Mouse (Mus musculus) kidney, adult 2 months (tissue): ENCODE measurements at regions not wholly inside any gene's neighbourhood (a gene's known extent, or its start where the extent isn't known, plus 50 kb on each side); places are given as distances from the start of the nearest gene placed in this dataset.

Experiments
- DNase-seq: peaks from one replicate; pipeline ENCODE4 v3.0.0; 2021
- H3K27ac ChIP-seq: fragments of 200-500 bp; 2 replicates; pipeline ENCODE4 v1.5.1; 2012; ENCODE audit warnings: low read depth, low read length, control low read depth, inconsistent platforms; ENCODE audit not compliant: insufficient read depth
- H3K27me3 ChIP-seq: fragments of 200-500 bp; replicated peaks from 2 replicates; pipeline ENCODE4 v1.6.1; 2012; ENCODE audit warnings: mild to moderate bottlenecking, moderate library complexity, low read length, inconsistent platforms; ENCODE audit not compliant: control insufficient read depth, insufficient read depth
- H3K36me3 ChIP-seq: fragments of 200-500 bp; 2 replicates; pipeline ENCODE4 v1.6.1; 2012; ENCODE audit warnings: mild to moderate bottlenecking, moderate library complexity, low read length, inconsistent platforms; ENCODE audit not compliant: control insufficient read depth, insufficient read depth
- H3K4me1 ChIP-seq: fragments of 200-500 bp; 2 replicates; pipeline ENCODE4 v1.6.1; 2011; ENCODE audit warnings: low read length; ENCODE audit not compliant: control insufficient read depth, insufficient read depth
- H3K4me3 ChIP-seq: fragments of 200-500 bp; 2 replicates; pipeline ENCODE4 v1.5.1; 2011; ENCODE audit warnings: mild to moderate bottlenecking, low read depth, low read length, control low read depth; ENCODE audit not compliant: insufficient read depth
- CTCF ChIP-seq: fragments of 200-500 bp; conservative IDR thresholded peaks from 2 replicates; pipeline ENCODE4 v1.5.1; 2011; ENCODE audit warnings: low read depth, mild to moderate bottlenecking, control low read depth, low read length, moderate library complexity, mixed read lengths; ENCODE audit not compliant: insufficient read depth, insufficient read length
- POLR2A ChIP-seq: fragments of 200-500 bp; IDR thresholded peaks from one replicate; pipeline ENCODE4 v1.6.1; 2011; ENCODE audit warnings: low read depth, low read length, control low read depth
- WGBS: fragments of 180-500 bp; shearing (Covaris S2); methylation state at CpG from one replicate; pipeline ENCODE4 v1.1.7; 2018; 5-methylcytosine and 5-hydroxymethylcytosine counted together

DNA sequence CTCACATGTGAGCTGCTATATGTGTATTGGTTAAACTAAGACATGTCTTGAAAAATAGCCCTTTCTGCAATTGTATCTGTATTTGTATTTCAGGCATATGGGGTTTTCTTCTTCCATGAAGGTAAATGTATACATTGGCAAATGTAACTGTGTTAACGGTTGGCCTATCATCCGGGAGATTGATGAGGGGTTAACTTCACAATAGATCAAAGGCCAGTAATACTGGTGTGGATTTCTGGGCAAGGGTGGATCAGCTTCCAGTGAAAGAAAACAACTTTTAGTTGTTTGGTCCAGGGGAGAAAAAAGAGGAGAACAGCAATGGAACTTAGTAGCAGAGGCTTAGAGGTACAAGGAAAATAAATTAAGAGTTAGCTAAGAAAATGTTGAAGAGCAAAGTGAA, 945.9 kb downstream of the Slc22a22 start:
- no peak overlapping the region for H3K4me3 ChIP-seq
- no peaks in the 10 kb centered on the region for H3K36me3 ChIP-seq
- H3K27ac ChIP-seq: no peak overlapping the region
- WGBS: 14% methylated on average over 2 of the region's 2 CpGs
- no peak for TF ChIP-seq POLR2A
- TF ChIP-seq CTCF: no peak
- no peaks in the 10 kb centered on the region for H3K27me3 ChIP-seq
- H3K4me1 ChIP-seq: no peaks in the 10 kb centered on the region
- DNase-seq: no peak

DNA sequence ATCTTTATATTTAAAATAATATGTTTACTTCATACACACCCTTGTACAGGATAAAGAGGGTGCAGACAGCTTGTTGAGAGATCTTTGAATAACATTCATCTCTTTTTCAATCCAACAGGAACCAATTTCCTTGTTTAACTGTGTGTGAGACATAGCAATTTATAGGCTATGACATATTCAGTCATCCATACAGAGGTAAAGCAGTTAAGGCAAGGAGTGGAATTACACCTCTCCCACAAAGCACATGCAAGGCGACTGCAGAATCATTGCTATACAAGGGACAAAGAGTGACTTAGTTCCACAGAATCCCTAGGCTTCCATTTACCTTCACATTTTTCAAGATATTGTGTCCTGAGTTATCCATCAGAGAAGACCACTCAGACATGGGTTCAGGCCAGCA, 959.0 kb downstream of the Slc22a22 start:
- H3K27me3 ChIP-seq: no peaks in the 10 kb centered on the region
- H3K4me1 ChIP-seq: no peaks in the 10 kb centered on the region
- TF ChIP-seq CTCF (no peak), POLR2A (no peak)
- H3K4me3 ChIP-seq: no peak overlapping the region
- no peak for DNase-seq
- no peak overlapping the region for H3K27ac ChIP-seq
- H3K36me3 ChIP-seq: no peaks in the 10 kb centered on the region
- WGBS: 71% methylated on average over 1 of the region's 1 CpGs

DNA sequence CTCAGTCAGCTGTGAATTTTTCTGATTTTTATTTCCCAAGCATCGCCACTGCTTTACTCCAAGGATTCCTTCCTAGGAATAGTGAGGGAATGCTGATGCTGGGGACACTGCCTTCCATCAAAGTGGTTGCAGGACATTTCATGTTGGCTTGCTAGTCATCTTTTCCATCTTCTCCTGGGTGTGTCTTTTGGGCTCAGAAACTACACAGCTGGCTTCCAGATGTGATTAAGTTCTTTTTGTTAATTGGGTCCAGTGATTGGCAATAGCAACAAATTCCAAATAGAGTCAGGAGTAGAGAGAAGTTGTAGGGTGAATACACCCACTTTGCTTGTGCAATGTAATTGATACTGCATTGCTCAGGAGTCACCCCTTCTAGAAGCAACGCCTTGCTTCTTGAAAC, 961.3 kb downstream of the Slc22a22 start:
- WGBS: 63% methylated on average over 2 of the region's 2 CpGs
- no peaks in the 10 kb centered on the region for H3K4me1 ChIP-seq
- H3K27me3 ChIP-seq: no peaks in the 10 kb centered on the region
- no peak for DNase-seq
- no peaks in the 10 kb centered on the region for H3K36me3 ChIP-seq
- H3K4me3 ChIP-seq: no peak overlapping the region
- no peak for TF ChIP-seq CTCF
- TF ChIP-seq POLR2A: no peak
- no peak overlapping the region for H3K27ac ChIP-seq

DNA sequence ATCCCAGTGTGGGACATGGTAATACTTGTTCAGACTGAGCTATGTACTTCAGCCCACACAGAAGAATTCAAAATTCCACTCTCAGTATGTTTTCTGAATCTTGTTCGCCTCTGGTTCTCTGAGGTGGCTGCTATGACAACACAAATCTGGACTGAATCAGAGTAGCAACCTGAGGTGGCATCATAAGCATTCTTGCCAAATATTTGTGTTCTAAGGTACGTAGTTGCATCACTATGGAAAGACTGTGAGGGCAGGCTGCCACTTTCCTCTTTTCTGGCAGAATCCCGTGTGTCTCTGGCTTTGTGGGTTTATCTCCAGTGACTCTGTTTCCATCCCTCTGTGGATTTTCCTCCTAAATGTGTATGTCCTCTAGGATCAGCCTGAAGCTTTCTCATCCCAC, 978.7 kb downstream of the Slc22a22 start:
- H3K27me3 ChIP-seq: no peaks in the 10 kb centered on the region
- TF ChIP-seq CTCF (no peak), POLR2A (no peak)
- no peak overlapping the region for H3K4me3 ChIP-seq
- no peak for DNase-seq
- 78% methylated on average over 3 of the region's 3 CpGs for WGBS
- no peak overlapping the region for H3K27ac ChIP-seq
- H3K36me3 ChIP-seq: no peaks in the 10 kb centered on the region
- H3K4me1 ChIP-seq: no peaks in the 10 kb centered on the region

DNA sequence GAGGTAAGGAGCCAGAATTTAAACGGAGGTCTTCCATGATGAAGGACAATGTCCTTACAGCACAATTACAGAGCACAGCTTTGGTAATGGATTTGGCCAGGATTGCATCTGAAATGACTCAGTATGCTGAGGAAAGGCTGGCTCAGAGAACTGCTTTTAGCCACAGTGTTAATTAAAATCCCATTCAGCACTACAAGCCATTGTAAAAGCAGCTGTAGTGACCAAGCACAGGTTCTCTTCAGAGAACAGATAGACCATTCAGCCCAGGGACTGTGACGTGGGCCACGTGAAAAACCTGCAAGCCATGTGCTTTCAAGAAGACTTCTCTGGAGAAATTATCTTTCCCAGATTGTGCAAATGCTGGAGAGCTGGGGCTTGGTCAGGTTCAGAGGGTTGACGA, 979.7 kb downstream of the Slc22a22 start:
- 76% methylated on average over 4 of the region's 4 CpGs for WGBS
- Histone ChIP-seq H3K27ac (no peak overlapping the region), H3K27me3 (no peaks in the 10 kb centered on the region), H3K4me1 (no peaks in the 10 kb centered on the region), H3K36me3 (no peaks in the 10 kb centered on the region), H3K4me3 (no peak overlapping the region)
- no peak for DNase-seq
- TF ChIP-seq POLR2A: no peak
- TF ChIP-seq CTCF: no peak

DNA sequence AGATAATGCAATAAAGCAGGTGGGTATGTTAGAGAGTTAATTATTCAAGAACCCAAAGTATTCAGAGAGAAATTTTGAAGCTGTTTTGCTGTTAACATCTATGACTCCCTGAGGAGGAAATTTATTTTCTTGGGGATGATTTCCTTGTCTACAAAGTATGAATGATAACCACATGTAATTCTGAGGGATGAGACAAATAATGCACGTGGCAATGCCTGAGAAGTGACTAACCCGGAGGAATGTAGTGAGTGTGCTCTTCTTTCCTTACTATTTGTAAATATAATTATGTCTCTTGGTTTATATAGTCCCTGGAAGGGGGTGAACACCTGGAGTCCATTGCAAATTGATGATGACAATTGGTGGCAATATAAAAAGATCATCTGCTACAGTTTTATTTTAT, 981.1 kb downstream of the Slc22a22 start:
- Histone ChIP-seq H3K4me1 (no peaks in the 10 kb centered on the region), H3K36me3 (no peaks in the 10 kb centered on the region), H3K27me3 (no peaks in the 10 kb centered on the region), H3K27ac (no peak overlapping the region), H3K4me3 (no peak overlapping the region)
- TF ChIP-seq POLR2A (no peak), CTCF (no peak)
- no peak for DNase-seq
- 80% methylated on average over 2 of the region's 2 CpGs for WGBS

DNA sequence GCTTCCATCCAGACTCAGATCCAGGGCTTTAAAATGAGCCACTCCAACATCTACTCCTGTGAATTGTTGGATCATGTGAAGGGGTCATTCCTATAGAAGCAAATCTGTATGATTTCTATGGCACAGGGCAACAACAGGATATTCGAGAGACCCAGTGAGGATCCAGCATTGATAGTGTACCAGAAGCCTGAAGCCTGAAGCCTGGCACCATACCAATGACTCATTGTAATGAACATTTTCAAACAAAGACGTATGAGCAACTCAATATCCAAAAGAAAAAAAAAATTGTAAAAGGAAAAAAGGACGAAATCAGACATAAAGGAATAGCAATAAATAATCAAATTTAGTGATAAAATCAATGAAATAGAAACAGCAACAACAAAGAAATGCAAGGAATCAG, 991.5 kb downstream of the Slc22a22 start:
- no peak for DNase-seq
- TF ChIP-seq POLR2A: no peak
- no peak for TF ChIP-seq CTCF
- Histone ChIP-seq H3K27me3 (no peaks in the 10 kb centered on the region), H3K4me3 (no peak overlapping the region), H3K4me1 (no peaks in the 10 kb centered on the region), H3K36me3 (no peaks in the 10 kb centered on the region), H3K27ac (no peak overlapping the region)
- WGBS: 84% methylated on average over 3 of the region's 3 CpGs

DNA sequence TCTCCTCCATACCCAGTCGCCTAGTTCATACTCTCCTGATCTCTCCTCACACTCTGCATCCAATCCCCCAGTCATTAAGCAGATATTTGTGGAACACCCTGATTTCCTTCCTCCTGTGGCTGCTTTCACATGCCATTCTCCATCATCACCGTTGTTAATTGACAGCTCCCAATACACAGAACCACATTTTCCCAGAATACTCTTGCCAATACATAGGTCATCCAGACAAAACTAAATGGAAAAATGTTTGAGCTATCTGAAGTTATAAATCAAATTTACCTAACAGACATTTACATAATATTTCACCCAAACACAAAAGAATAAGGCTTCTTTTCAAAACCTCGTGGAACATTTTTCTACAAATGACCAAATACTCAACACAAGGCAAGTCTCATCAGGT, 992.7 kb downstream of the Slc22a22 start:
- DNase-seq: no peak
- WGBS: 84% methylated on average over 3 of the region's 3 CpGs
- TF ChIP-seq CTCF (no peak), POLR2A (no peak)
- Histone ChIP-seq H3K4me3 (no peak overlapping the region), H3K4me1 (no peaks in the 10 kb centered on the region), H3K27me3 (no peaks in the 10 kb centered on the region), H3K27ac (no peak overlapping the region), H3K36me3 (no peaks in the 10 kb centered on the region)
